In the genomic region with DNA sequence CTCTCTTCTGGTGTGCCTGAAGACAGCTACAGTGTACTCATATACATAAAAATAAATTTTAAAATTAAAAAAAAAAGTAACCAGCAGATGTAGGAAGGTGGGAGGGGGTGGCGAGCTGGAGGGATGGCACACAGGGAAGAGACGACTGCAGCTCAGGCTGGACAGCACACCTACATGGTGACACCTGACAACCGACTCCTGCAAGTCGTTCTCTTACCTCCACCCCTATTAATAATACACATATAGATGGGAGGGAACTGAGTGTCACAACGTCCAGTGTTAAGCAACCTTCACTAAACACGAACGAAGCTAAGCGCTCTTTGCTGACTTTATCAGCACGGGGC, we compare ENCODE assay signal across 8 mouse cellular contexts. TPM values are rescaled to one million over a fixed set of nuclear protein-coding genes. Genes with fewer than 3 reads are reported as not detected.
DNase-seq lines count a peak whose midpoint lies in the region; ATAC-seq and TF ChIP-seq lines count a peak whose summit lies in the region.

No protein-coding gene starts in this region.

- 1% methylated on average over 9 of the region's 9 CpGs for WGBS in heart, embryonic 13.5 days
- 0% methylated on average over 9 of the region's 9 CpGs for WGBS in forebrain, embryonic 16.5 days
- WGBS in macrophage (ENCODE audit: missing documents): 7% methylated on average over 9 of the region's 9 CpGs

- no peak for DNase-seq in heart, adult 18-20 months
- no peak for DNase-seq in ES-E14 (ENCODE audit: low read depth, low spot score)
- no peak for DNase-seq in ovary, postnatal 10 days (ENCODE audit: low spot score)
- no peak for DNase-seq in layer of hippocampus, postnatal 14 days (ENCODE audit: low spot score in 2 of 2)

- no peaks in the 10 kb centered on the region for H3K9me3 ChIP-seq in heart, embryonic 13.5 days
- H3K9me3 ChIP-seq in ES-E14 (ENCODE audit: control insufficient read depth, insufficient read depth, low read depth, low read length): no peaks in the 10 kb centered on the region
- H3K9me3 ChIP-seq in forebrain, embryonic 16.5 days (ENCODE audit: control insufficient read depth, low read length): no peaks in the 10 kb centered on the region

- peaks cover 48% of the 10 kb centered on the region for H3K79me2 ChIP-seq in macrophage (ENCODE audit: inconsistent target)

- peak overlapping the region; percentile 98; the same call in 1 of the 2 replicates for H3K27ac ChIP-seq in heart, embryonic 13.5 days (replicated peaks)
- H3K27ac ChIP-seq in ES-E14 (ENCODE audit: insufficient read depth, low read depth, low read length, poor library complexity, severe bottlenecking): no peak overlapping the region
- peak overlapping the region; percentile 99 for H3K27ac ChIP-seq in forebrain, embryonic 16.5 days (ENCODE audit: low read length)
- H3K27ac ChIP-seq in macrophage: no peak overlapping the region

- ATAC-seq in heart, embryonic 13.5 days (ENCODE audit: extremely low read depth, insufficient number of reproducible peaks, low FRiP score, low TSS enrichment): no peak
- ATAC-seq in forebrain, embryonic 16.5 days: no peak
- no peak for ATAC-seq in megakaryocyte progenitor cell, adult 5-6 weeks (replicated peaks; ENCODE audit: poor library complexity)

- H3K4me3 ChIP-seq in heart, embryonic 13.5 days: peak overlapping the region; percentile 74
- peak overlapping the region; percentile 88 to 95 for H3K4me3 ChIP-seq in ES-E14 (ENCODE audit: insufficient read depth in 1 of 2, low read depth in 1 of 2, low read length in 2 of 2, poor library complexity in 1 of 2, severe bottlenecking in 1 of 2)
- H3K4me3 ChIP-seq in forebrain, embryonic 16.5 days (replicated peaks; ENCODE audit: low read length): peak overlapping the region; percentile 89
- peak overlapping the region; percentile 68 for H3K4me3 ChIP-seq in macrophage (ENCODE audit: inconsistent target)

- in situ Hi-C loops in ES-E14 (cut with MboI; ENCODE audit: low sequenced_read_pairs in 2 of 2, unreplicated experiment in 2 of 2): no loop called here

- peak overlapping the region; percentile 95 for H3K9ac ChIP-seq in heart, embryonic 13.5 days
- peak overlapping the region; percentile 74 for H3K9ac ChIP-seq in ES-E14 (ENCODE audit: insufficient read depth, low read depth, low read length, poor library complexity, severe bottlenecking)
- H3K9ac ChIP-seq in forebrain, embryonic 16.5 days (replicated peaks; ENCODE audit: low read depth, low read length): peak overlapping the region; percentile 99

- peaks cover 39% of the 10 kb centered on the region for H3K36me3 ChIP-seq in heart, embryonic 13.5 days
- H3K36me3 ChIP-seq in ES-E14 (ENCODE audit: control insufficient read depth, insufficient read depth, low read length, poor library complexity, severe bottlenecking) (peaks cover 17% of the 10 kb centered on the region), macrophage (ENCODE audit: inconsistent target) (peaks cover 19% of the 10 kb centered on the region)
- H3K36me3 ChIP-seq in forebrain, embryonic 16.5 days (ENCODE audit: control insufficient read depth, insufficient read depth): peaks cover 11% of the 10 kb centered on the region

- H3K4me1 ChIP-seq in heart, embryonic 13.5 days: peaks cover 20% of the 10 kb centered on the region
- H3K4me1 ChIP-seq in ES-E14 (ENCODE audit: control insufficient read depth in 2 of 2, insufficient read depth in 2 of 2, low read length in 2 of 2, poor library complexity in 1 of 2): peaks cover 0 to 3% of the 10 kb centered on the region in 2 experiments; a peak in 2 of 4 replicates
- H3K4me1 ChIP-seq in forebrain, embryonic 16.5 days (replicated peaks; ENCODE audit: control insufficient read depth, insufficient read depth, low read length): peaks cover 11% of the 10 kb centered on the region

- H3K27me3 ChIP-seq in heart, embryonic 13.5 days (replicated peaks): no peaks in the 10 kb centered on the region
- H3K27me3 ChIP-seq in forebrain, embryonic 16.5 days (replicated peaks; ENCODE audit: control insufficient read depth, insufficient read depth, low read length): no peaks in the 10 kb centered on the region

- peak overlapping the region; percentile 94 for H3K4me2 ChIP-seq in heart, embryonic 13.5 days
- H3K4me2 ChIP-seq in forebrain, embryonic 16.5 days (ENCODE audit: low read length): peak overlapping the region; percentile 83

TF ChIP-seq in ES-E14, 5 proteins besides CTCF, POLR2A, EP300 and RAD21:
- TF ChIP-seq CHD2 (IDR thresholded peaks at IDR 0.05; ENCODE audit: low read depth, low read length) (no peak), ZC3H11A (IDR thresholded peaks at IDR 0.05; ENCODE audit: borderline replicate concordance, low read depth, low read length) (no peak), HCFC1 (IDR thresholded peaks at IDR 0.05; ENCODE audit: borderline replicate concordance, insufficient read depth, low read length) (no peak), ZNF384 (IDR thresholded peaks at IDR 0.05; ENCODE audit: low read depth, low read length) (no peak), MAFK (IDR thresholded peaks at IDR 0.05; ENCODE audit: insufficient read depth, low read depth, low read length) (no peak)
TF ChIP-seq in ES-E14: peak in this region for 0.

RNA-seq across cellular contexts. Expression of gene Yeats4, which starts 0.6 kb away (rescaled TPM):
- 46.6 and 54.1 TPM in 2 replicates for polyA plus RNA-seq in heart, embryonic 13.5 days (2015; fragmentation: Nextera tagmentation; extraction: Ambion mirVana)
- total RNA-seq in heart, adult 18-20 months (2021): 10 to 100 TPM; 29.3 to 30.2 TPM
- total RNA-seq in ES-E14 (2012; rRNA removed): 39.7 and 47.3 TPM in 2 replicates
- 95.7 and 97.1 TPM in 2 replicates for polyA plus RNA-seq in forebrain, embryonic 16.5 days (2015; fragmentation: Nextera tagmentation; extraction: Ambion mirVana)
- 10 to 100 TPM in 25 of 26 experiments, 1 to 10 TPM in 1; 9.6 to 23.5 (median 14.8) TPM for total RNA-seq in macrophage (2018; cell fraction: chromatin; rRNA removed)
- total RNA-seq in macrophage (2018; cell fraction: cytosol; rRNA removed): 10 to 100 TPM; 30.7 to 54.9 (median 39.1) TPM
- 10 to 100 TPM; 16.0 to 33.8 (median 21.8) TPM for total RNA-seq in macrophage (2018; cell fraction: nucleus; rRNA removed)
- polyA plus RNA-seq in macrophage (2018): 55.6 to 78.5 TPM (median 58.7 TPM) in 3 replicates
- total RNA-seq in megakaryocyte progenitor cell, adult 5-6 weeks (2015): 67.5 and 68.1 TPM in 2 replicates
- 109 and 137 TPM in 2 replicates for total RNA-seq in megakaryocyte progenitor cell, adult 5-6 weeks (2017)
- total RNA-seq in layer of hippocampus, postnatal 14 days (2021): 10 to 100 TPM; 44.1 to 46.6 TPM

RNA-seq across cellular contexts. Expression of gene 9530003J23Rik, which starts 14.8 kb away (rescaled TPM):
- not detected in 2 replicates for polyA plus RNA-seq in heart, embryonic 13.5 days (2015; fragmentation: Nextera tagmentation; extraction: Ambion mirVana)
- not detected for total RNA-seq in heart, adult 18-20 months (2021)
- not detected in 2 replicates for total RNA-seq in ES-E14 (2012; rRNA removed)
- polyA plus RNA-seq in forebrain, embryonic 16.5 days (2015; fragmentation: Nextera tagmentation; extraction: Ambion mirVana): not detected in 2 replicates
- total RNA-seq in macrophage (2018; cell fraction: chromatin; rRNA removed): not detected
- not detected for total RNA-seq in macrophage (2018; cell fraction: cytosol; rRNA removed)
- not detected for total RNA-seq in macrophage (2018; cell fraction: nucleus; rRNA removed)
- not detected in 3 replicates for polyA plus RNA-seq in macrophage (2018)
- not detected in 2 replicates for total RNA-seq in megakaryocyte progenitor cell, adult 5-6 weeks (2015)
- not detected in 2 replicates for total RNA-seq in megakaryocyte progenitor cell, adult 5-6 weeks (2017)
- total RNA-seq in layer of hippocampus, postnatal 14 days (2021): not detected

RNA-seq across cellular contexts. Expression of gene Lyz2, which starts 58.4 kb away (rescaled TPM):
- 90.5 and 115 TPM in 2 replicates for polyA plus RNA-seq in heart, embryonic 13.5 days (2015; fragmentation: Nextera tagmentation; extraction: Ambion mirVana)
- total RNA-seq in heart, adult 18-20 months (2021): 100 to 1,000 TPM; 145 to 223 TPM
- total RNA-seq in ES-E14 (2012; rRNA removed): 0.13 TPM in 1 of 2 replicates, not detected in the other
- 12.2 and 16.5 TPM in 2 replicates for polyA plus RNA-seq in forebrain, embryonic 16.5 days (2015; fragmentation: Nextera tagmentation; extraction: Ambion mirVana)
- 1,000 to 10,000 TPM in 1 of 26 experiments, 100 to 1,000 TPM in 25; 167 to 1,242 (median 625) TPM for total RNA-seq in macrophage (2018; cell fraction: chromatin; rRNA removed)
- over 10,000 TPM in 25 of 26 experiments, 1,000 to 10,000 TPM in 1; 9,978 to 23,163 (median 15,255) TPM for total RNA-seq in macrophage (2018; cell fraction: cytosol; rRNA removed)
- total RNA-seq in macrophage (2018; cell fraction: nucleus; rRNA removed): over 10,000 TPM in 2 of 26 experiments, 1,000 to 10,000 TPM in 24; 1,420 to 12,393 (median 7,308) TPM
- polyA plus RNA-seq in macrophage (2018): 16,156 to 35,026 TPM (median 20,022 TPM) in 3 replicates
- 545 and 765 TPM in 2 replicates for total RNA-seq in megakaryocyte progenitor cell, adult 5-6 weeks (2015)
- total RNA-seq in megakaryocyte progenitor cell, adult 5-6 weeks (2017): 600 and 820 TPM in 2 replicates
- 1 to 10 TPM; 7.3 to 7.9 TPM for total RNA-seq in layer of hippocampus, postnatal 14 days (2021)

Comparison
In these comparisons a context has a peak if more than half of its experiments do, and no peak if none do; other contexts are left out.
1. H3K27ac ChIP-seq: peak in heart, embryonic 13.5 days (single experiment) and forebrain, embryonic 16.5 days (single experiment); none in ES-E14 (single experiment) and macrophage (single experiment).
2. RNA of gene Lyz2, which starts 58.4 kb away (total RNA-seq): 545 to 820 TPM in megakaryocyte progenitor cell, adult 5-6 weeks and 145 to 223 TPM in heart, adult 18-20 months; 7.3 to 7.9 TPM in layer of hippocampus, postnatal 14 days and 0.13 TPM in ES-E14; every median in the first group is over 10 times any median in the second.
3. Peak in every context shown above with its lines, with median percentiles within 50 percentile points of each other: H3K4me3 ChIP-seq and H3K9ac ChIP-seq.